Mouse (Mus musculus): ENCODE measurements around the gene Eif5a.

DNA sequence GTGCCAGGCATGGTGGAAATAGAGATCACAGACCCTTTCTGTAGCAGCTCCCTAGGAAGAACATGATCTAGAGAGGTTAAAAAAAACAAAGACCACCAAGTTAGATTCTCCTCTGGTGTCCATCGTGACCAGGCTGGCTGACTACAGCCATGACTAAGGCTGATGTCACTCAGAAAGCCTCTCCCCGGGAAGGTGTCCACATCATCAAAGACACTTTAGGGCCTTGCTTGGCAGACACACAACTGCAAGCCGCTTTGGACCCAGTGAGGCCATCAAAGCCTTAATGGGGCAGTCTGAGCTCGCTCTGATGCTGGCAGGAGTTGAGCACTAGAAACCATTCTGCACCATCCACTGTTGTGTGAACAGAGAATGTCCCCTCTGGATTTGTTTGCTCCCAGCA, 49.3 kb downstream of the Eif5a start:
- TF ChIP-seq CTCF (IDR thresholded peaks at IDR 0.05; ENCODE audit: control insufficient read depth, insufficient read depth, low read length) = no peak
- TF ChIP-seq POLR2A (IDR thresholded peaks at IDR 0.05; ENCODE audit: borderline replicate concordance, control insufficient read depth, low read depth, low read length) = no peak
